Mouse (Mus musculus): Measurements from ENCODE around the gene Rapgef4. TPM values are rescaled to one million over a fixed set of nuclear protein-coding genes. Genes with fewer than 3 reads are reported as not detected.

The Rapgef4 gene
- 157 TPM for polyA plus RNA-seq (2014; fragmentation: Illumina TruSeq; extraction: RNeasy Lipid Tissue Mini Kit (QIAGEN cat#74804); ENCODE audit: low read depth, low replicate concordance)

DNA sequence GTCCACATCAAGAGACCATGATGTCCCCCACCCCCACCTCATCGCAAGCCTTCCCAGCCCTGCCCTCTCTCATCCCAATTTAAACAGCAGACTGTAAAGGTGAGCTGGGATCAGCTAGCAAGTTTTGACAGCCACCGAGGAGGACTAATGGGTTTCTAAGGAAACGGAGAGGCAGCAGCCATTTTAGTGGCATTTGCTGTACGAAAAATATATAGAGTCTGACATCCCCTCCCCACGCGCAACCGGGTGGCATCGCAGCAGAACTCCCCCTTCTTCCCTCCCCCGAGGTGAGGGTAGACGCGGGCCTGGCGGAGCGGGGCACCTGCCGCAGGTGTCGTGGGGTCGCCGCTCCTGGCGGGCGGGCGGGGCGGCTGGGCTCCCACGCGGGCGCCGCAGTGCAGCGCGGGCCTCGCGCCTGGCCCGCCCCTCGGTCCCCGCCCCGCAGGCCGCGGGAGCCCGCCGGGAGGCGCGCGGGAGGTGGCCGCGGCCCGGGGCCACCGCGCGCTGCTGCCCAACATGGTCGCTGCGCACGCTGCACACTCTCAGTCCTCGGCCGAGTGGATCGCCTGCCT is at the start of gene Rapgef4:
Rapgef4 (plus strand) TSS at position 470 of the 572 bp plus-strand sequence.

GRCm38 (mm10) chr2:72285256-72285887 is 304.3 kb downstream of the Rapgef4 start, which contains the start of gene Map3k20:
Gene Map3k20 (plus strand): TSS chr2:72285637.

Other genes with a start within 250 kb of the Rapgef4 start
- 4.8 TPM for gene Itga6, start 235.6 kb upstream of the Rapgef4 start, polyA plus RNA-seq (2014; fragmentation: Illumina TruSeq; extraction: RNeasy Lipid Tissue Mini Kit (QIAGEN cat#74804); ENCODE audit: low read depth, low replicate concordance)
- 102 TPM for gene Pdk1, start 108.0 kb upstream of the Rapgef4 start, polyA plus RNA-seq (2014; fragmentation: Illumina TruSeq; extraction: RNeasy Lipid Tissue Mini Kit (QIAGEN cat#74804); ENCODE audit: low read depth, low replicate concordance)

Data from liver, adult 10 weeks (tissue).